12 mouse cellular contexts compared by ENCODE assay signal in the genomic region with DNA sequence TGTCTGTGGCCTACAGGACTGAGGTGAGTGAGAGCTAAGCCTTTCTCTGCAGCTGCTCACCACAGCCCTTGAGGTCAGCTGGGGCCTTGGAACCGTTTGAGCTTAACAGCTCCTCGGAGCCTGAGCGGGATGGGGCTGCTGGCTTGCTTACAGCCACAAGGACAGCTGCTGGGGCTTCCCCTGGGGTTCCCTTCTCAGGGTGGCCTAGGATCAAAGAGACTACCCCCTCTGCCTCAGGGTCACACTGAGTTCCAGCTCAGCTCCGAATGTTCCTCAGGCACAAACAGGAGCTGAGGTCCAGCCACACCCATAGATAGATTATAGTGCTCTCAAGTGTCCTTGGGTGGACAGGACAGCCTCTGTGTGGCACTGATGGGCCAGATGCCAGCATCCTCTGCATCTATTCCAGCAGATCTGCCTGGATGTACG.
A peak's percentile ranks its signal among the peaks of the same experiment; 100 is the strongest.
DNase-seq lines count a peak whose midpoint lies in the region; ATAC-seq and TF ChIP-seq lines count a peak whose summit lies in the region.
"Had no signal": no experiment of that assay in that cellular context is flagged by ENCODE, and none has a peak within 500 bp of the region (broad histone marks: within the 10 kb centered on the region; RNA-seq: fewer than 3 reads in every experiment).

No protein-coding gene starts in this region.

- WGBS in lung, embryonic 16.5 days = 27% methylated on average over 5 of the region's 5 CpGs

- ATAC-seq in lung, embryonic 16.5 days (ENCODE audit: low read depth) = peak; percentile 43; the same call in 1 of the 2 replicates
- ATAC-seq: midbrain, embryonic 15.5 days had no signal

- peak overlapping the region; percentile 35; the same call in 1 of the 2 replicates for H3K9ac ChIP-seq in ES-E14 (ENCODE audit: insufficient read depth, low read depth, low read length, poor library complexity, severe bottlenecking)
- no peak overlapping the region for H3K9ac ChIP-seq in lung, embryonic 16.5 days (ENCODE audit: low read length)
- H3K9ac ChIP-seq: midbrain, embryonic 15.5 days; stomach, embryonic 15.5 days had no signal

- H3K36me3 ChIP-seq in ES-E14 (ENCODE audit: control insufficient read depth, insufficient read depth, low read length, poor library complexity, severe bottlenecking) = peaks cover 46% of the 10 kb centered on the region
- H3K36me3 ChIP-seq in lung, embryonic 16.5 days (ENCODE audit: control insufficient read depth, insufficient read depth, low read length) = no peaks in the 10 kb centered on the region
- H3K36me3 ChIP-seq: midbrain, embryonic 15.5 days; stomach, embryonic 15.5 days had no signal

- H3K27me3 ChIP-seq in lung, embryonic 16.5 days (ENCODE audit: control insufficient read depth, insufficient read depth, low read depth, low read length) = no peaks in the 10 kb centered on the region
- H3K27me3 ChIP-seq: midbrain, embryonic 15.5 days; stomach, embryonic 15.5 days had no signal

- H3K4me2 ChIP-seq in lung, embryonic 16.5 days (ENCODE audit: low read depth, low read length) = no peak overlapping the region
- H3K4me2 ChIP-seq: midbrain, embryonic 15.5 days; stomach, embryonic 15.5 days had no signal

- in situ Hi-C loops in ES-E14 (cut with MboI; ENCODE audit: low sequenced_read_pairs in 2 of 2, unreplicated experiment in 2 of 2) = no loop called here

- H3K9me3 ChIP-seq in ES-E14 (ENCODE audit: control insufficient read depth, insufficient read depth, low read depth, low read length) = no peaks in the 10 kb centered on the region
- H3K9me3 ChIP-seq in lung, embryonic 16.5 days (ENCODE audit: control insufficient read depth, low read length) = no peaks in the 10 kb centered on the region
- H3K9me3 ChIP-seq: midbrain, embryonic 15.5 days; stomach, embryonic 15.5 days had no signal

- H3K27ac ChIP-seq in ES-E14 (ENCODE audit: insufficient read depth, low read depth, low read length, poor library complexity, severe bottlenecking) = peak overlapping the region; percentile 22; the same call in 1 of the 2 replicates
- no peak overlapping the region for H3K27ac ChIP-seq in lung, embryonic 16.5 days (ENCODE audit: low read length)
- H3K27ac ChIP-seq: midbrain, embryonic 15.5 days; stomach, embryonic 15.5 days had no signal

- H3K4me3 ChIP-seq in ES-E14 (ENCODE audit: insufficient read depth in 1 of 2, low read depth in 1 of 2, low read length in 2 of 2, poor library complexity in 1 of 2, severe bottlenecking in 1 of 2) = no peak overlapping the region
- no peak overlapping the region for H3K4me3 ChIP-seq in lung, embryonic 16.5 days (ENCODE audit: low read length)
- H3K4me3 ChIP-seq: erythroblast, embryonic 14.5 days; midbrain, embryonic 15.5 days; stomach, embryonic 15.5 days had no signal

- peak; percentile 6 to 15 for DNase-seq in heart, adult 9 months (ENCODE audit: low spot score in 2 of 2)
- DNase-seq in heart, postnatal 25 days (ENCODE audit: low spot score) = no peak
- no peak for DNase-seq in ES-E14 (ENCODE audit: low read depth, low spot score)
- DNase-seq in gastrocnemius, adult 18-20 months (ENCODE audit: low spot score) = peak; percentile 54
- no peak for DNase-seq in c-Kit-positive CD71-positive TER-119-positive erythroid progenitor cells, embryonic 14.5 days (ENCODE audit: low spot score)
- no peak for DNase-seq in frontal cortex, postnatal 36 days (ENCODE audit: low spot score in 2 of 2)
- no peak for DNase-seq in thymus, postnatal 4 days
- DNase-seq: cerebellum, adult 18-20 months had no signal

- intact Hi-C loops in heart, postnatal 25 days (cut with DNase I) = loop anchor here (5.0 kb wide), 1 partner anchor 129 kb away; no protein-coding TSS in a partner anchor

- H3K4me1 ChIP-seq in ES-E14 (ENCODE audit: control insufficient read depth in 2 of 2, insufficient read depth in 2 of 2, low read length in 2 of 2, poor library complexity in 1 of 2) = peaks cover 26 to 37% of the 10 kb centered on the region in 2 experiments
- 0 out of 2 replicates have a peak, but pooled peaks cover 2% of the 10 kb centered on the region for H3K4me1 ChIP-seq in lung, embryonic 16.5 days (replicated peaks; ENCODE audit: control insufficient read depth, insufficient read depth, low read length)
- H3K4me1 ChIP-seq: midbrain, embryonic 15.5 days; stomach, embryonic 15.5 days had no signal

TF ChIP-seq in ES-E14, 5 proteins besides CTCF, POLR2A, EP300 and RAD21:
- TF ChIP-seq ZC3H11A (IDR thresholded peaks at IDR 0.05; ENCODE audit: borderline replicate concordance, low read depth, low read length) (no peak), ZNF384 (IDR thresholded peaks at IDR 0.05; ENCODE audit: low read depth, low read length) (no peak), MAFK (IDR thresholded peaks at IDR 0.05; ENCODE audit: insufficient read depth, low read depth, low read length) (no peak), HCFC1 (IDR thresholded peaks at IDR 0.05; ENCODE audit: borderline replicate concordance, insufficient read depth, low read length) (no peak), CHD2 (IDR thresholded peaks at IDR 0.05; ENCODE audit: low read depth, low read length) (no peak)

Comparison
In these comparisons a context has a peak if more than half of its experiments do, and no peak if none do; other contexts are left out.
1. DNase-seq: peak in heart, adult 9 months (2 of 2) and gastrocnemius, adult 18-20 months (single experiment); none in heart, postnatal 25 days (single experiment), ES-E14 (single experiment), c-Kit-positive CD71-positive TER-119-positive erythroid progenitor cells, embryonic 14.5 days (single experiment), frontal cortex, postnatal 36 days (0 of 2) and thymus, postnatal 4 days (single experiment).